Mouse (Mus musculus): Measurements from ENCODE around the gene Pik3r2.

- TF ChIP-seq POLR2A (IDR thresholded peaks at IDR 0.05; ENCODE audit: insufficient read length, low read depth) (no peak), USF1 (IDR thresholded peaks at IDR 0.05; ENCODE audit: low read depth) (no peak), CEBPB (IDR thresholded peaks at IDR 0.05; ENCODE audit: insufficient read depth, poor library complexity, severe bottlenecking) (no peak), POLR2AphosphoS2 (IDR thresholded peaks at IDR 0.05; ENCODE audit: insufficient read length, low read depth) (no peak), SRF (IDR thresholded peaks at IDR 0.05; ENCODE audit: control insufficient read depth, insufficient read length, low read depth) (no peak), REST (IDR thresholded peaks at IDR 0.05; ENCODE audit: insufficient read depth, insufficient read length) (no peak), MYOD1 (IDR thresholded peaks at IDR 0.05; ENCODE audit: control insufficient read depth in 1 of 3, insufficient read length in 2 of 3, low read depth in 2 of 3) (no peak)
Measured at GRCm38 (mm10) chr8:70803761-70804480, 27.4 kb upstream of the Pik3r2 start.
